Mouse (Mus musculus) thymus, adult 2 months (tissue): ENCODE measurements around the gene Cops4.

Source experiments
- CTCF ChIP-seq: fragments of 200-500 bp; IDR thresholded peaks from 2 replicates; pipeline ENCODE4 v1.5.1; 2012; ENCODE audit warnings: mild to moderate bottlenecking, control low read depth, low read length, moderate library complexity, borderline replicate concordance; ENCODE audit not compliant: control insufficient read depth, poor library complexity, insufficient read depth; ENCODE audit errors: extremely low read depth
- POLR2A ChIP-seq: fragments of 200-500 bp; IDR thresholded peaks from 2 replicates; pipeline ENCODE4 v1.6.1; 2012; ENCODE audit warnings: mild to moderate bottlenecking, low read length, control low read depth, moderate library complexity; ENCODE audit not compliant: control insufficient read depth, poor library complexity, insufficient read depth; ENCODE audit errors: extremely low read depth

- TF ChIP-seq CTCF (no peak), POLR2A (no peak)
These were observed 67.1 kb downstream of the Cops4 start for GRCm38 (mm10) chr5:100585206-100585644.
